Mouse (Mus musculus): ENCODE data around the gene Brca2. TPM values are rescaled to one million over a fixed set of nuclear protein-coding genes. Genes with fewer than 3 reads are reported as not detected.

Brca2 gene
- total RNA-seq, 2 experiments from 2014 or later = 13.8 to 14.4 TPM

DNA sequence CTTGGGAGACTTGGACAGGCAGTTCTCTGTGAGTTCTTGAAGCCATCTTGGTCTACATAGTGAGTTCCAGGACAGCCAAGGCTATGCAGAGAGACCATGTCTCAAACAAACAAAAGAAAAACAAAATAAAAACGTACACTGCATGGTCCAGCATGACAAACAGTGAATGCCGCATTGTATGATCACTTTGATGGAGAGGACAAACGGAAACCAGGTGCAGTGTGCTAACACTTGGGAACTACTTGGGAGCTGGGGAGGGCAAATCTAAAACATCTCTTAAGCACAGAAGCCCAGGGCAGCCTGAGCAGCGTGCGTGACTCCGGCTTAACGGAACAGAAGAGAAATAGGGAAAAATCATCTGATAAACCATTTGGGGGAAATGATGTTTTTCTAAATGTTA is 74.7 kb downstream of the Brca2 start, which contains the start of gene N4bp2l1:
Gene N4bp2l1 (minus strand): TSS at position 101 of the 400 bp plus-strand sequence.
- DNase-seq (ENCODE audit: low spot score in 2 of 2) = no peak

DNA sequence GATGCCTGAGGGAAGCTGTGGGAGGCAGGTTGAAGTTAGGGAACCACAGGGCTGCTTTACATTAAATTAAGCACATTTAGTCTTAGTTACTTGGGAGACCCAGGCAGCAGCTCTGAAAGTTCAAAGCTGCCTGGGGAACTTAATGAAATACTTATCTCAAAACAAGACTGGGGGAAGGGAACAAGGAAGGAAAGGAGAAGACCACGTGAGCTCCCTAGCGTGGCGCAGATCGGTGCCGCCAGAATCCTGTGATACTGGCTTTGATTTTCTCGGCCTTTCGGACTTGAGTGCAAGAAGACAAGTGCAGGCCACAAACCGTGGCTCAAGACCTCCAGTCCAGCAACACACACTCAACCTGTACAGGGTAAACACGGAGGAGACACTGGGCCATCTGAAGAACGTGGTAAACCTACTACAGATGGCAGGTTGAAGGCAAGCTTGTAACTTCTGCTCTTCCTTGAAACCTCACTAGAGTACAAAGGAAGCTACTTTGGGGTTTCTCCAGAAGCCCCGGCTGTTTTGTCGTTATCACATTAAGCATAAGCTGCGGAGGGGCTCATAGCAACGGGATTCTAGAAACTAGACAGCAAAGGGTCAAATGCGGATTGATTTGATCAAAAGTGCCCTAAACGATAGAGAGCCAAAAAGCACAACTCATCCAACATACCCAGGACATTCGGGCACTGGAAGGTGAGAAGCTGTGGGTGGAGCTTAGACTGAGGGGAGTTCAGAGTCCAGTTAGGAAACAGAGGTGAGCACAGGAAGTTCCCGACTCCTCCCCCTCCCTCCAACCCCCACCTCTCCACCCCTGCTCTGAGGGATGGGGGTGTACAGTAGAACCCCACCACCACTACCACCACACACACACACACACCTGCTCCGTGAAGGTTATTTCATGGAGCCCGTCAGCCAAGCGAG is 76.0 kb downstream of the Brca2 start:
- DNase-seq (ENCODE audit: low spot score in 2 of 2) = no peak

DNA sequence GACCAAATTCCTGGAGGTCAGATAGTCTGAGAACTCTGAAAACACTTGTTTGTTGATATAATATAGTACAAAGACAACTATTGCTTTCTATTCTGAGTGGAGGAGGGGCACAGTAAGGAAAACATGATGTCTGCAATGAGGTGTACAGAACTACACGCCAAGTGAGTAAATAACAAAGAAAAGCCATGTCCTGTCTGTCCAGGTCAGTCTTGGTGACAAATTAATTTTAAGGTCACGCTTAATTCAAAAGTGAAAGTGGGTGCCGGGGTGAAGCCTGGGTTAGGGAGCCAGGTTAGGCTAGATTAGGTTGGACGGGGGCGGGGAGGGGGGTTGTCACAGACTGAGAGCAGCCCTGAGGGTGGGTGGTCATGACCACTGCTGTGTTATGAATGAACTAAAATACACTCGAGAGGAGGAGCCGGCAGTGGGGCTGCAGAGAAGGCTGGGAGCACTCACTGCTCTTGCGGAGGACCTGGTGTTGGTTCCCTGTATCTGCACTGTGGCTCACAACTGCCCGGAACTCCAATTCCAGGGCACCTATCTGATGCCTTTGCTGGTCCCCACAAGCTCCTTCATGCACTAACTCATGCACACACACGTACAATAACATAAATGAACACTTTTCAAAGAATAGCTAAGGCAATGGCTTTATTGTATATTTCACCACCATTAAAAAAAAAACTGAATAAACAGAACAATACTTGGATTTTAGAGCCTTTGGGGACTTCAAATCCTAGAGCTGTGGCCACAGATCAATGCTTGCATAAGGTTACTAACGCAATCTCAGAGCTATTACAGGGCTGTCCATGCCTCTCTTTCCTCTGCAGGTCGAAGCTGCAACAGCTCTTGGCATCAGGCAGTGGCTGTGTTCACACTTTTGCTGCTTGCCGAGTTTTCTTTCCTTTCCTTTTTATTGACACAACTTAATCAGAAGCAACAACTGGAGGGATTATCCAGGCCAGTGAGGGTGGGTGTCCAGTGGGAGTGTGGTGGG is 77.2 kb downstream of the Brca2 start:
- DNase-seq (ENCODE audit: low spot score in 2 of 2) = no peak

DNA sequence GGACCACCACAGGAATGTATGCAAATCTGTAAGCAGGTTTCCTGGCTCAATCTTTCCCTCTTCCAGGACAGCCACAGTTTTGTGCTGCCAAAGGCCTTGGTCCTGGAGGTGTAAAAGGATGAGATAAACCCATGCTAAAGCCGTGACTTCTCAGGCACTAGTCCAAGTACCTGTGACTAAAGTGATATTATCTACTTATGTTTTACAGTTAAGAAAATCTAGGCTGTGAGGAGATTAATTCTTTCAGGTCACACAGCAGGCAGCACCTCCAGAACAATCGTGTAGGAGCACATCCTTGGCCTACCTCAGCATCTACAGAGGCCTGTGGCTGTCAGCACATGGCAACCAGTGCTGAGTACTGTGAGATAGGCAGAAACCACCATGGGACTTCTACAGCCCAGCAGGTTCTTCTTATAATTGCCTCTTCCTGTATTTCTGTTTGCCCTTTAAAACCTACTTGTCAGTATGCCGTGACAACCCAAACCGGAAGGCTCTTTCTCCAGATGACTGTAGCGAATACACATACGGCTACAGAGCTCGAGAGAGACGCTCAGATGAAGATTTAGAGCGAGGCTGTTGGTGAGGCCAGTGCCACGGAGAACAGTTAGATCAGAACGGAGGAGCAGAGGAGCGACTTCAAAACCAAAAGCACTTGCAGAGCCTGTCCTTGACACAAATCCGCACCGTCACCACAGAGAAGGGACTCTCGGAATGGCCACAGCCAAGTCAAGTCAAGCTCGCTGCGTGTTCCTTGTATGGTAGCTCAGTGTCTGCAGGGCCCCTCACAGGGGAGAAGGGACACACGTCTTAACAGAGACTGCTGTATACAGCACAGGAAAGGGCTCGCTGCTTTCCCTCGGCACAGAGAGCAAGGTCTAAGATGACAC is 78.4 kb downstream of the Brca2 start:
- DNase-seq (ENCODE audit: low spot score in 2 of 2) = no peak

DNA sequence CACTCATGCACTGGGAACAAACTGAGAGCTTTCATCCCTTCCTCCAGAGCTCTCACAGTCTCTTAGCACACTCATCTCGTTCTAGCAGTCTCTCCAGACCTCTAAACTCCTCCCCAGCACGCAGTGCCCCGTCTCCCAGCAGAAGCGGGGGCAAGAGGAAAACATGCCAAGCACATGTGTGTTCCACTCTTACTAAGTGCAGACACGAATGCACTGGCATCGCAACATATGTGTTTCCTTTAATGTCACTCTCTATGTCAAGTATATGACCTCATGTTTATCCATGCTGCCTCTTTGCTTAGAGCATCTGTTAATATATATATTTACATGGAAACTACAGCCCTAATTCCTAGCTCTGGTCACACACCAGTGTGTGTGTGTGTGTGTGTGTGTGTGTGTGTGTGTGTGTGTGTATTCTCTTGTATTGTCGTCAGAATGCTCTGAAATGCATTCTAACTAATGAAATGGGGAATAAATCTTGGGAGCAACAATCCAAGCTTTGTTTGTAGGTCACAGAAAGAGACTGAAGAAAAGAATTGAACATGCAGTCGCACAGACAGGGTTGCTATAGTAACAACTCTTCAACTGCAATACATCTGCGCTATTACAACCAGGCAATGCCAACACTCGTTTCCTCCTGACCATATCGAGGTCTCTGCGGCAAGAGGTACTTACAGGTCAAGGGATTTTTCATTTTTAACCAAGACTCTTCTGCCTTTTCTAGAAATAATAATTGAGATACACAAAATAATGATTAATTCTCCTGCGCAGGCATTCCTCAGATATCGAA is 79.2 kb downstream of the Brca2 start:
- DNase-seq (ENCODE audit: low spot score in 2 of 2) = no peak

DNA sequence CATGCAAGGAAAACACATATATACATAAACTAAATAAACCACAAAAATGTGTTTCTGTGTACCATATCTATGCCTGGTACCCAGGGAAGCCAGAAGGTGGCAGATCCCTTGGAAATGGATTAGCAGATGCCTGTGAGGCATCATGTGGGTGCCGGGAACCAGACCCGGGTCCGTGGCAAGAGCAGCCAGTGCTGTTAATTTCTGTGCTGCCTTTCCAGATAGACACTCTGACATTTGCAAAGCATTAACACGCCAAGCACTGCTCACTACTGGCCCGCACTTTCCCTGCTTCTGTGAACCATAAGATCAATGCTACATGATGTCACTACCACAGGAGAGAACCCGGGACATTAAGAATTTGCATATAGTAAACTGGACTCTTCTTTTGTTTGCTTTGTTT is 83.7 kb downstream of the Brca2 start:
- DNase-seq (ENCODE audit: low spot score in 2 of 2) = no peak

DNA sequence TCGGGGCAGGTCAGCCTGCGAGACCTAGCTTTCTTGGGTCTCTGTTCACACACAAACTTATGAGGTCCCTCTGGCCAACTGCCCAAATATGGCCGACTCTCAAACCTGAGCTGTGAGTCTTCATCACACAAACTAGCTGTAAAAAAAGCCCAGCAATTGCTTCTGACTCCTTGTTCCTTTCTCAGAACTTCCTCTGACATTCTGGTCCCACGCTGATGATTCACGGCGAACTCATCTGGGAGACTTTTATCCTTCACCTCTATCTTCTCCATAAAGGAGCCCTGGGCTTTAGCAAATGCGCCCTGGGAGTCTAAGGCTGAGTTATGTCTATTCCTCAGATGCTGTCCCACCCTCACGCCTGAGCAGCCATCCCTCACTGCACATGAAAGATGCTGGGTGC is 85.2 kb downstream of the Brca2 start:
- DNase-seq (ENCODE audit: low spot score in 2 of 2) = no peak

DNA sequence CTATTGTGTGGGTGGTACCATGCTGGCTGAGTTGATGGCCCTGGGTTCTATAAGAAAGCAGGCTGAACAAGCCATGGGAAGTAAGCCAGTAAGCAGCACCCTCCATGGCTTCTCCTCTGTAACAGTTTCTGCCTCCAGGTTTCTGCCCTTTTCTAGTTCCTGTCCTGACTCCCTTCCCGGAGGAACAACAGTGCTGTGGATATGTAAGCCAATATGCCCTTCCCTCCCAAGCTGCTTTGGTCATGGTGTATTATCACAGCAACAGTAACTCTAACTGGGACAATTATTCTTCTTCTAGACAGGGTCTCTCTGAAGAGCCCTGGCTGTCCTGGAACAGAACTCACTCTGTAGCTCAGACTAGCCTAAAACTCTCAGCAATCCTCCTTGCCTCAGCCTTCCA is 88.7 kb downstream of the Brca2 start:
- DNase-seq (ENCODE audit: low spot score in 2 of 2) = no peak

DNA sequence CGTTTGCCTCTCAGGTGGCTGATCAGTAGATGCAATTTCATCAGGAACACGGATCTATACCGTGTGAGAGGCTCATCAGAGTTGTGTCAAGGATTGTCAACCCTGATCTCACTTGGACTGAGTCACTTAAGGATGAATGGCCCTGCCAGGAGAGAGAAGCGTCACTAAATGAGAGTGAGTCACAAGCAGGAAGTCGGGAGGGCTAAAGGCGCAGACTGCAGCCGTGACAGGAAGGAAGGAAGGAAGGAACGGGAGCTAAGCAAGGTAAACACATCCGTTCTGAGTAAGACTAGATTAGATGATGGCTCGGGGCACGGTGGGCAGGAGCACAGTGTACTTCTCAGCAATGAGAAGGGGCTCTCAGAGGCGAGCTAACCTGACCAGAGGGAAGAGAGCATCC is 89.3 kb downstream of the Brca2 start:
- no peak for DNase-seq (ENCODE audit: low spot score in 2 of 2)

DNA sequence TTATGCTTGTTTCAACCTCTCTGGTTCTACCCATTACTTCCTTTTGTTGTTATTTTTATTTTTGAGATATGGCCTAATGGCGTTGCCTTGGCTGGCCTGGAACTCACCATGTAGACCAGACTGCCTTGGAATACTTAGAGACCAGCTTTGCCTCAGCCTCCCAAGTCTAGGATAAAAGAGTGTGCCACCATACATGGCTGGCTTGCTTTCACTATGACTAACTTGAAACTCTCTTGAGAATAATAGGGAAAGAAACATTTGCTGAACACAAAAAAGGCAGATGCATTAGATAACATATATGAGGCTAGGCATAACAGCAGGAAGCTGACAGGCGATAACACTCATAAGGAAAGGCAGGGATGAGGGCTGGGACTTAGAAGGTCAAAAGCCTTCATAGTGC is 91.6 kb downstream of the Brca2 start:
- DNase-seq (ENCODE audit: low spot score in 2 of 2) = no peak

DNA sequence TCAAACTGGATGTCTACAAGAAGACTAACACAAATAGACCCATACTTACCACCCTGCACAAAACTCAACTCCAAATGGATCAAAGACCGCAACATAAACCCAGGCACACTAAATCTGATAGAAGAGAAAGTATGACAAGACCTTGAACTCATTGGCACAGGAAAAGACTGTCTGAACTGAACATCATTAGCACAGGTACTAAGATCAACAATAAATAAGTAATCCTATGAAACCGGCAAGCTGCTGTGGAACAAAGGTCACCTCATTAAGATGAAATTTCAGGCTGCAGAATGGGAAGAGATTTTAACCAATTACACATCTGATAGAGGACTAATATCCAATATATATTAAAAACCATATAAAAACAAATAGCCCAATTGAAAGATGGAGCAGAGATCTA is 93.8 kb downstream of the Brca2 start:
- DNase-seq (ENCODE audit: low spot score in 2 of 2) = no peak

DNA sequence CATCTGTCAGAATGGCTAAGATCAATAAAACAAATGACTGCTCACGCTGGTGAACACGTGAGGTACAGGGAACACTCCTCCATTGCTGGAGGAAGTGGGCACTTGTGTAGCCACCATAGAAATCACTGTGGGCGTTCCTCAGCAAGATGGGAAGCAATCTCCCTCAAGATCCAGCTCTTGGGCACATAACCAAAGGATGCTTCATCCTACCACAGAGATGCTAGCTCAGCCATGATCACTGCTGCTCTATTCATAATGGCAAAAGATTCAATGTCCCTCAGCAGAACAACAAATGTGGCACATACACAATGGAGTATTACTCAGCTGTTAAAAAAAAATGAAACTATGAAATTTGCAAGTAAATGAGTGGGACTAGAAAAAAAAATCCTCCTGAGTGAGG is 94.3 kb downstream of the Brca2 start:
- DNase-seq (ENCODE audit: low spot score in 2 of 2) = no peak

DNA sequence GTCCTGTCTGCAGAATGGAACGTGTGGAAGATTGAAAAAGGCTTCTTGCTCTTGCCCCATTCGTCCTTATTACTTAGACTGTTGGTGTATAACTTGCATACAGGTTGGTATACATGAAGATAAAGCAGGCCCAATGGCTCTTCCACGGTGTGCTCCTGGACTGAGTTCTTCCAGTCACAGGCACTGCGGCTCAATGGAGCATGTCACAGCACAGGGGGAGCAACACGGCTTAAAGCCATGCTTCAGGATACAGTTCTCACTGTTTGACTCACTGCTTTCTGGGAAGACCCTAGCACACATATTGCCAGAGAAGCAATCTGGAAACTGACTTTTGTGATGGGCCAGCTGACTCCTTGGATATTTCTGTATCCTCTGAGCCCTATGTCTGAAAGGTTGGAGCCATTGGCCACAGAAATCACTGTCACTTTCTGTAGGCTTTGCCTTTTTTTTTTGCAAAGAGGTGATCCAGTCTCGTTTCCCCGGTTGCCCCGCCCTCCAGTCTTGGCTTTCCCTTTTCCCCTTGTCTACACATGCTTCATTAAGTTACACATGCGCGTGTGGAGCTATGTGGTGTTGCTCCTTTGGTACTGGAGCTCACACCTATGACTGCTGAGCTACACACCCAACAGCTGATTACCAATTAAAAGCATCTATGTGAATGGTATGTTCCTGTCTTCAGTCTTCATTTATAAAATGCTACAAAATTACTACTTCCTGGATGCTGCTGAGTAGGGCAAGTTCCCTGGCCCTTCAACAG is 96.3 kb downstream of the Brca2 start:
- no peak for DNase-seq (ENCODE audit: low spot score in 2 of 2)

Other genes with a start within 250 kb of the Brca2 start
- gene Zar1l, start 4.5 kb upstream of the Brca2 start, total RNA-seq (2021) = not detected
- gene N4bp2l1, start 74.6 kb downstream of the Brca2 start, total RNA-seq (2021) = 1 to 10 TPM; 3.5 to 3.9 TPM
- gene N4bp2l2, start 143.6 kb downstream of the Brca2 start, total RNA-seq (2021) = 10 to 100 TPM; 53.7 to 54.1 TPM
- gene Pds5b, start 151.1 kb downstream of the Brca2 start, total RNA-seq (2021) = 10 to 100 TPM; 39.9 to 44.8 TPM